Mouse (Mus musculus) adrenal gland, adult 18-20 months (tissue): ENCODE measurements at regions not wholly inside any gene's neighbourhood (a gene's known extent, or its start where the extent isn't known, plus 50 kb on each side); places are given as distances from the start of the nearest gene placed in this dataset.
"Not testable (repeated sequence)": the region's sequence is repeated elsewhere in the genome, so short reads cannot be mapped to it uniquely, and the experiment has no call there.

Experiments used
- DNase-seq, 2 experiments: peaks; one replicate each; pipeline ENCODE4 v3.0.0; 2021 to 2022; ENCODE audit warnings: low spot score in 2 of 2

- peak; percentile 60 to 70 for DNase-seq
Measured at GRCm38 (mm10) chr7:111179401-111180271, 96.8 kb upstream of the Eif4g2 start.

GRCm38 (mm10) chr7:111174393-111175124 lies 91.7 kb upstream of the Eif4g2 start:
- no peak for DNase-seq

- peak in 1 of 2 experiments; percentile 24 for DNase-seq
Measured at GRCm38 (mm10) chr7:111172061-111172460, 89.2 kb upstream of the Eif4g2 start.

GRCm38 (mm10) chr7:111168546-111169233 lies 85.9 kb upstream of the Eif4g2 start:
- DNase-seq: not testable (repeated sequence)

GRCm38 (mm10) chr7:111164994-111165393 lies 82.2 kb upstream of the Eif4g2 start:
- DNase-seq: no peak

GRCm38 (mm10) chr7:111164276-111164675 lies 81.4 kb upstream of the Eif4g2 start:
- peak in 1 of 2 experiments; percentile 1 for DNase-seq

- peak in 1 of 2 experiments; percentile 16 for DNase-seq
Measured at GRCm38 (mm10) chr7:111163861-111164260, 81.0 kb upstream of the Eif4g2 start.

- DNase-seq: peak in 1 of 2 experiments; percentile 1
Measured at GRCm38 (mm10) chr7:111163321-111163720, 80.5 kb upstream of the Eif4g2 start.

- peak in 1 of 2 experiments; percentile 5 for DNase-seq
Measured at GRCm38 (mm10) chr7:111158791-111159286, 76.0 kb upstream of the Eif4g2 start.

GRCm38 (mm10) chr7:111157754-111158325 lies 75.0 kb upstream of the Eif4g2 start:
- DNase-seq: no peak

GRCm38 (mm10) chr7:111157287-111157686 lies 74.5 kb upstream of the Eif4g2 start:
- peak in 1 of 2 experiments; percentile 32 for DNase-seq

GRCm38 (mm10) chr7:111156472-111157231 lies 73.8 kb upstream of the Eif4g2 start:
- DNase-seq: no peak

- DNase-seq: no peak
Measured at GRCm38 (mm10) chr7:111155995-111156394, 73.2 kb upstream of the Eif4g2 start.

- no peak for DNase-seq
Measured at GRCm38 (mm10) chr7:111154217-111154616, 71.4 kb upstream of the Eif4g2 start.

GRCm38 (mm10) chr7:111150540-111150939 lies 67.7 kb upstream of the Eif4g2 start:
- DNase-seq: no peak

- DNase-seq: no peak
Measured at GRCm38 (mm10) chr7:111150115-111150514, 67.3 kb upstream of the Eif4g2 start.

GRCm38 (mm10) chr7:111147593-111147992 lies 64.8 kb upstream of the Eif4g2 start:
- no peak for DNase-seq

- DNase-seq: no peak
Measured at GRCm38 (mm10) chr7:111146670-111147069, 63.8 kb upstream of the Eif4g2 start.

- DNase-seq: no peak
Measured at GRCm38 (mm10) chr7:111144216-111144615, 61.4 kb upstream of the Eif4g2 start.
